Mouse (Mus musculus) MEL (cell line): ENCODE data around the gene Nme1. TPM values are rescaled to one million over a fixed set of nuclear protein-coding genes. Genes with fewer than 3 reads are reported as not detected.

ENCODE experiments used
- DNase-seq: peaks from one replicate; pipeline ENCODE4 v3.0.0; 2011; ENCODE audit warnings: low read depth, low spot score
- H3K27ac ChIP-seq: 2 replicates; pipeline ENCODE4 v1.5.1; 2012; ENCODE audit warnings: low read depth, mild to moderate bottlenecking, control low read depth, low read length, moderate library complexity; ENCODE audit not compliant: control insufficient read depth
- H3K27me3 ChIP-seq, 2 experiments: fragments of 150-350 bp in 1 of 2; sonication (generic) in 1 of 2; 2 replicates each; pipeline ENCODE4 v1.6.1; 2012; ENCODE audit warnings: low read length in 2 of 2, mild to moderate bottlenecking in 2 of 2, improper control_type of control experiment in 1 of 2, moderate library complexity in 1 of 2; ENCODE audit not compliant: insufficient read depth in 2 of 2, control insufficient read depth in 1 of 2
- H3K36me3 ChIP-seq, 2 experiments: 2 replicates each; pipeline ENCODE4 v1.6.1; 2012 to 2014; ENCODE audit warnings: low read length in 2 of 2, improper control_type of control experiment in 1 of 2, inconsistent platforms in 1 of 2, mild to moderate bottlenecking in 1 of 2; ENCODE audit not compliant: insufficient read depth in 2 of 2, control insufficient read depth in 1 of 2
- H3K4me1 ChIP-seq, 2 experiments: fragments of 150-350 bp in 1 of 2; sonication (generic) in 1 of 2; 2 replicates each; pipeline ENCODE4 v1.6.1; 2012; ENCODE audit warnings: low read length in 2 of 2, improper control_type of control experiment in 1 of 2, mild to moderate bottlenecking in 1 of 2; ENCODE audit not compliant: insufficient read depth in 2 of 2, control insufficient read depth in 1 of 2
- H3K4me3 ChIP-seq, 2 experiments: fragments of 150-350 bp in 1 of 2; sonication (generic) in 1 of 2; 2 replicates each; pipeline ENCODE4 v1.5.1; 2012; ENCODE audit warnings: low read depth in 2 of 2, low read length in 2 of 2, mild to moderate bottlenecking in 2 of 2, moderate library complexity in 2 of 2, control low read depth in 1 of 2, improper control_type of control experiment in 1 of 2; ENCODE audit not compliant: control insufficient read depth in 1 of 2, insufficient read depth in 1 of 2
- H3K79me2 ChIP-seq: 2 replicates; pipeline ENCODE4 v1.6.1; 2012; ENCODE audit warnings: mild to moderate bottlenecking, low read length, moderate library complexity; ENCODE audit not compliant: control insufficient read depth, poor library complexity, insufficient read depth
- H3K9ac ChIP-seq: 2 replicates; pipeline ENCODE4 v1.6.1; 2012; ENCODE audit warnings: low read depth, mild to moderate bottlenecking, control low read depth, low read length, moderate library complexity; ENCODE audit not compliant: control insufficient read depth, poor library complexity, severe bottlenecking
- H3K9me3 ChIP-seq: fragments of 150-350 bp; sonication (generic); replicated peaks from 2 replicates; pipeline ENCODE4 v1.6.1; 2012; ENCODE audit warnings: mild to moderate bottlenecking, low read length, improper control_type of control experiment, moderate library complexity; ENCODE audit not compliant: insufficient read depth
- CHD1 ChIP-seq: IDR thresholded peaks from 2 replicates; pipeline ENCODE4 v1.6.1; 2012; ENCODE audit warnings: low read depth, mild to moderate bottlenecking, inconsistent platforms, low read length, improper control_type of control experiment
- CHD2 ChIP-seq: IDR thresholded peaks from 2 replicates; pipeline ENCODE4 v1.6.1; 2011; ENCODE audit warnings: low read length, improper control_type of control experiment
- CTCF ChIP-seq, 3 experiments: IDR thresholded peaks in 2 of 3; conservative IDR thresholded peaks in 1 of 3; 2 replicates each; pipeline ENCODE4 v1.5.1; 2011 to 2012; ENCODE audit warnings: low read length in 3 of 3, low read depth in 2 of 3, mild to moderate bottlenecking in 2 of 3, improper control_type of control experiment in 1 of 3, inconsistent platforms in 1 of 3, mixed read lengths in 1 of 3, moderate library complexity in 1 of 3; ENCODE audit not compliant: control insufficient read depth in 1 of 3, insufficient read depth in 1 of 3, poor library complexity in 1 of 3, severe bottlenecking in 1 of 3
- E2F4 ChIP-seq: IDR thresholded peaks from 2 replicates; pipeline ENCODE4 v1.6.1; 2011; ENCODE audit warnings: low read depth, low read length, improper control_type of control experiment, borderline replicate concordance
- ELF1 ChIP-seq: IDR thresholded peaks from 2 replicates; pipeline ENCODE4 v1.6.1; 2014; ENCODE audit warnings: low read depth, mild to moderate bottlenecking, inconsistent platforms, low read length, improper control_type of control experiment, moderate library complexity
- EP300 ChIP-seq, 2 experiments: IDR thresholded peaks; 2 replicates each; pipeline ENCODE4 v1.6.1; 2011; ENCODE audit warnings: improper control_type of control experiment in 2 of 2, low read length in 2 of 2, low read depth in 1 of 2, mild to moderate bottlenecking in 1 of 2
- GABPA ChIP-seq: IDR thresholded peaks from 2 replicates; pipeline ENCODE4 v1.6.1; 2012; ENCODE audit warnings: low read depth, mild to moderate bottlenecking, inconsistent platforms, low read length, improper control_type of control experiment, moderate library complexity
- HCFC1 ChIP-seq: IDR thresholded peaks from 2 replicates; pipeline ENCODE4 v1.6.1; 2012; ENCODE audit warnings: low read depth, mild to moderate bottlenecking, inconsistent platforms, low read length, improper control_type of control experiment, moderate library complexity
- JUND ChIP-seq: IDR thresholded peaks from 2 replicates; pipeline ENCODE4 v1.6.1; 2011; ENCODE audit warnings: low read depth, mild to moderate bottlenecking, improper control_type of control experiment, low read length
- KAT2A ChIP-seq: conservative IDR thresholded peaks from 2 replicates; pipeline ENCODE4 v1.6.1; 2012; ENCODE audit warnings: low read depth, low read length, improper control_type of control experiment, inconsistent platforms
- MAX ChIP-seq: IDR thresholded peaks from 2 replicates; pipeline ENCODE4 v1.6.1; 2011; ENCODE audit warnings: low read length, improper control_type of control experiment
- MAZ ChIP-seq: IDR thresholded peaks from 2 replicates; pipeline ENCODE4 v1.6.1; 2012; ENCODE audit warnings: low read depth, mild to moderate bottlenecking, inconsistent platforms, low read length, improper control_type of control experiment
- MYB ChIP-seq: IDR thresholded peaks from 2 replicates; pipeline ENCODE4 v1.6.1; 2011; ENCODE audit warnings: mild to moderate bottlenecking, low read depth, low read length, improper control_type of control experiment
- MYC ChIP-seq: IDR thresholded peaks from 2 replicates; pipeline ENCODE4 v1.6.1; 2011; ENCODE audit warnings: low read depth, mild to moderate bottlenecking, low read length, improper control_type of control experiment, moderate library complexity
- POLR2A ChIP-seq, 2 experiments: IDR thresholded peaks; 2 replicates each; pipeline ENCODE4 v1.6.1; 2011 to 2012; ENCODE audit warnings: low read length in 2 of 2, mild to moderate bottlenecking in 2 of 2, control low read depth in 1 of 2, improper control_type of control experiment in 1 of 2, low read depth in 1 of 2, moderate library complexity in 1 of 2; ENCODE audit not compliant: control insufficient read depth in 1 of 2, insufficient read depth in 1 of 2, poor library complexity in 1 of 2
- POLR2AphosphoS5 ChIP-seq: IDR thresholded peaks from 2 replicates; pipeline ENCODE4 v1.6.1; 2012; ENCODE audit warnings: low read depth, borderline replicate concordance, mild to moderate bottlenecking, inconsistent platforms, low read length, moderate library complexity, mixed read lengths
- RAD21 ChIP-seq: IDR thresholded peaks from 2 replicates; pipeline ENCODE4 v1.6.1; 2011; ENCODE audit warnings: mild to moderate bottlenecking, low read depth, low read length, improper control_type of control experiment
- RCOR1 ChIP-seq: IDR thresholded peaks from 2 replicates; pipeline ENCODE4 v1.6.1; 2012; ENCODE audit warnings: low read depth, mild to moderate bottlenecking, inconsistent platforms, low read length, improper control_type of control experiment
- SIN3A ChIP-seq: IDR thresholded peaks from 2 replicates; pipeline ENCODE4 v1.6.1; 2012; ENCODE audit warnings: low read length, improper control_type of control experiment, inconsistent platforms
- TAL1 ChIP-seq: IDR thresholded peaks from 2 replicates; pipeline ENCODE4 v1.6.1; 2012; ENCODE audit warnings: mild to moderate bottlenecking, inconsistent platforms, low read length, moderate library complexity, mixed read lengths
- TCF12 ChIP-seq: IDR thresholded peaks from 2 replicates; pipeline ENCODE4 v1.6.1; 2014; ENCODE audit warnings: low read depth, mild to moderate bottlenecking, inconsistent platforms, low read length, improper control_type of control experiment, moderate library complexity
- UBTF ChIP-seq: IDR thresholded peaks from 2 replicates; pipeline ENCODE4 v1.6.1; 2012; ENCODE audit warnings: low read depth, mild to moderate bottlenecking, inconsistent platforms, low read length, improper control_type of control experiment, moderate library complexity, borderline replicate concordance; ENCODE audit not compliant: insufficient read depth
- USF2 ChIP-seq, 2 experiments: IDR thresholded peaks; 2 replicates each; pipeline ENCODE4 v1.6.1; 2011 to 2012; ENCODE audit warnings: improper control_type of control experiment in 2 of 2, low read length in 2 of 2, borderline replicate concordance in 1 of 2, inconsistent platforms in 1 of 2, low read depth in 1 of 2, mild to moderate bottlenecking in 1 of 2; ENCODE audit not compliant: insufficient read depth in 1 of 2
- ZC3H11A ChIP-seq: IDR thresholded peaks from 2 replicates; pipeline ENCODE4 v1.6.1; 2012; ENCODE audit warnings: low read depth, mild to moderate bottlenecking, inconsistent platforms, low read length, improper control_type of control experiment
- ZKSCAN1 ChIP-seq: IDR thresholded peaks from 2 replicates; pipeline ENCODE4 v1.6.1; 2012; ENCODE audit warnings: low read depth, mild to moderate bottlenecking, inconsistent platforms, low read length, improper control_type of control experiment, moderate library complexity
- ZMIZ1 ChIP-seq: IDR thresholded peaks from 2 replicates; pipeline ENCODE4 v1.6.1; 2012; ENCODE audit warnings: low read depth, mild to moderate bottlenecking, inconsistent platforms, low read length, improper control_type of control experiment, moderate library complexity
- ZNF384 ChIP-seq: IDR thresholded peaks from 2 replicates; pipeline ENCODE4 v1.6.1; 2012; ENCODE audit warnings: low read depth, mild to moderate bottlenecking, inconsistent platforms, low read length, improper control_type of control experiment
- polyA plus RNA-seq, 2 experiments: library from polyadenylated mRNA; stranded (reverse) in 1 of 2; unstranded in 1 of 2; fragments of >175 nt in 1 of 2; fragments of >200 nt in 1 of 2; gene quantifications; 2 replicates each; pipeline versions ENCODE4 v1.2.1 to v1.2.4; 2012; ENCODE audit warnings: low replicate concordance in 2 of 2, low read depth in 1 of 2; ENCODE audit not compliant: insufficient read length in 2 of 2, insufficient read depth in 1 of 2, missing spikeins in 1 of 2
- total RNA-seq: library from RNA; depleted of rRNA; stranded (reverse); fragments of 300-350 nt; gene quantifications from 2 replicates; pipeline ENCODE4 v1.2.3, GENCODE M21; 2012

Nme1 gene
- total and polyA plus RNA-seq, 3 experiments = 131 to 210 TPM; not detected in 1

- peaks cover 0 to 14% of the 10 kb centered on the region in 2 experiments; a peak in 2 of 4 replicates for H3K36me3 ChIP-seq
- no peaks in the 10 kb centered on the region for H3K27me3 ChIP-seq
- peaks cover 8 to 27% of the 10 kb centered on the region in 2 experiments for H3K4me1 ChIP-seq
- H3K9me3 ChIP-seq = no peaks in the 10 kb centered on the region
- no peak for DNase-seq
- TF ChIP-seq SIN3A (no peak), TAL1 (no peak), MAX (no peak), CTCF (IDR thresholded peaks at IDR 0.05 in 2 of 3, conservative IDR thresholded peaks at IDR 0.05 in 1 of 3; ENCODE audit: control insufficient read depth in 1 of 3, insufficient read depth in 1 of 3, low read depth in 2 of 3, low read length in 3 of 3, poor library complexity in 1 of 3, severe bottlenecking in 1 of 3) (no peak), MYC (no peak), ZNF384 (no peak), POLR2A (IDR thresholded peaks at IDR 0.05; ENCODE audit: control insufficient read depth in 1 of 2, insufficient read depth in 1 of 2, low read depth in 1 of 2, low read length in 2 of 2, poor library complexity in 1 of 2) (no peak), ZC3H11A (no peak), KAT2A (no peak), CHD1 (no peak), POLR2AphosphoS5 (no peak), MYB (no peak), USF2 (IDR thresholded peaks at IDR 0.05; ENCODE audit: borderline replicate concordance in 1 of 2, insufficient read depth in 1 of 2, low read depth in 1 of 2, low read length in 2 of 2) (no peak), GABPA (no peak)
- TF ChIP-seq, all 39 proteins: peak for 0
- Histone ChIP-seq H3K9ac (no peak overlapping the region), H3K27ac (no peak overlapping the region), H3K4me3 (no peak overlapping the region), H3K79me2 (no peaks in the 10 kb centered on the region)
These were observed 20.2 kb upstream of the Nme1 start for GRCm38 (mm10) chr11:93988328-93989062.

- Histone ChIP-seq H3K27me3 (no peaks in the 10 kb centered on the region), H3K4me3 (peak overlapping the region; percentile 1 to 10; a peak in 2 of 4 replicates), H3K79me2 (no peaks in the 10 kb centered on the region), H3K9ac (peak overlapping the region; percentile 9; the same call in 1 of the 2 replicates), H3K36me3 (peaks cover 0 to 14% of the 10 kb centered on the region in 2 experiments; a peak in 2 of 4 replicates), H3K27ac (peak overlapping the region; percentile 37), H3K4me1 (peaks cover 8 to 27% of the 10 kb centered on the region in 2 experiments), H3K9me3 (no peaks in the 10 kb centered on the region)
- DNase-seq = peak; percentile 40
- TF ChIP-seq RAD21 = no peak
- TF ChIP-seq CHD2 = no peak
- TF ChIP-seq EP300 (IDR thresholded peaks at IDR 0.05; ENCODE audit: low read depth in 1 of 2, low read length in 2 of 2) = 0 out of 4 replicates have a peak, but pooled peaks of 1 of the 2 experiments have one; percentile 13
- TF ChIP-seq GABPA = no peak
- TF ChIP-seq ZKSCAN1 = no peak
- TF ChIP-seq ELF1 = no peak
- no peak for TF ChIP-seq MAZ
- TF ChIP-seq MYC = no peak
- no peak for TF ChIP-seq MAX
- TF ChIP-seq E2F4 = no peak
- no peak for TF ChIP-seq UBTF
- TF ChIP-seq POLR2AphosphoS5 = no peak
- 0 out of 2 replicates have a peak, but pooled peaks have one; percentile 30 for TF ChIP-seq RCOR1
- no peak for TF ChIP-seq SIN3A
- no peak for TF ChIP-seq MYB
- no peak for TF ChIP-seq ZMIZ1
- no peak for TF ChIP-seq POLR2A (IDR thresholded peaks at IDR 0.05; ENCODE audit: control insufficient read depth in 1 of 2, insufficient read depth in 1 of 2, low read depth in 1 of 2, low read length in 2 of 2, poor library complexity in 1 of 2)
- peak; percentile 25; the same call in 1 of the 2 replicates for TF ChIP-seq TCF12
- TF ChIP-seq JUND = no peak
- TF ChIP-seq TAL1 = no peak
- TF ChIP-seq HCFC1 = no peak
These were observed 19.5 kb upstream of the Nme1 start for GRCm38 (mm10) chr11:93987625-93988327.
